Mouse (Mus musculus) kidney, embryonic 14.5 days (tissue): Measurements from ENCODE around the gene Olfr51. TPM values are rescaled to one million over a fixed set of nuclear protein-coding genes. Genes with fewer than 3 reads are reported as not detected.

ENCODE experiments used
- ATAC-seq: fragments of 200-750 bp; cut with Nextera tagmentation; 2 replicates; pipeline ENCODE4 v1.8.0; 2017; ENCODE audit warnings: moderate number of reproducible peaks, mild to moderate bottlenecking, moderate TSS enrichment, moderate library complexity; ENCODE audit not compliant: low FRiP score, low TSS enrichment
- H3K27ac ChIP-seq: fragments of 300-500 bp; sonication (generic); 2 replicates; pipeline ENCODE4 v1.5.1; 2014; ENCODE audit warnings: low read depth, mild to moderate bottlenecking, low read length, moderate library complexity, mixed read lengths
- H3K27me3 ChIP-seq: fragments of 300-500 bp; sonication (generic); 2 replicates; pipeline ENCODE4 v1.6.1; 2014; ENCODE audit warnings: mild to moderate bottlenecking, low read length; ENCODE audit not compliant: control insufficient read depth, insufficient read depth
- H3K36me3 ChIP-seq: fragments of 300-500 bp; sonication (generic); 2 replicates; pipeline ENCODE4 v1.6.1; 2014; ENCODE audit warnings: low read length, mixed read lengths; ENCODE audit not compliant: control insufficient read depth, insufficient read depth
- H3K4me1 ChIP-seq: fragments of 300-500 bp; sonication (generic); 2 replicates; pipeline ENCODE4 v1.6.1; 2014; ENCODE audit warnings: low read length, mixed read lengths; ENCODE audit not compliant: control insufficient read depth, insufficient read depth
- H3K4me2 ChIP-seq: fragments of 300-500 bp; sonication (generic); replicated peaks from 2 replicates; pipeline ENCODE4 v1.6.1; 2014; ENCODE audit warnings: low read depth, mild to moderate bottlenecking, low read length
- H3K4me3 ChIP-seq: fragments of 300-500 bp; sonication (generic); 2 replicates; pipeline ENCODE4 v1.5.1; 2014; ENCODE audit warnings: mild to moderate bottlenecking, low read length
- H3K9ac ChIP-seq: fragments of 300-500 bp; sonication (generic); 2 replicates; pipeline ENCODE4 v1.6.1; 2014; ENCODE audit warnings: low read depth, mild to moderate bottlenecking, low read length, moderate library complexity
- H3K9me3 ChIP-seq: fragments of 300-500 bp; sonication (generic); 2 replicates; pipeline ENCODE4 v1.6.1; 2016; ENCODE audit warnings: low read length; ENCODE audit not compliant: control insufficient read depth
- WGBS: fragments of 180-500 bp; shearing (Covaris S2); extraction: QIAGEN DNeasy Blood & Tissue Kit; methylation state at CpG from one replicate; pipeline ENCODE4 v1.1.7; 2014; 5-methylcytosine and 5-hydroxymethylcytosine counted together
- polyA plus RNA-seq: library from polyadenylated mRNA; unstranded; fragments of >200 nt; fragmentation: Nextera tagmentation; extraction: Ambion mirVana; gene quantifications from 2 replicates; pipeline ENCODE4 v1.2.1, GENCODE M21; 2014

Olfr51 gene
- not detected in 2 replicates for polyA plus RNA-seq

GRCm38 (mm10) chr11:51003296-51003695 lies at the start of gene Olfr51:
Gene Olfr51, plus strand, starts transcription at chr11:51003596.
- Histone ChIP-seq H3K9me3 (no peaks in the 10 kb centered on the region), H3K27me3 (no peaks in the 10 kb centered on the region), H3K4me2 (no peak within 1 kb of the TSS), H3K4me1 (no peaks in the 10 kb centered on the region), H3K36me3 (no peaks in the 10 kb centered on the region), H3K27ac (no peak within 1 kb of the TSS), H3K4me3 (no peak within 1 kb of the TSS), H3K9ac (no peak within 1 kb of the TSS)
- no peak for ATAC-seq
- 86% methylated on average over 5 of the region's 5 CpGs for WGBS

GRCm38 (mm10) chr11:50953665-50954064 lies 49.7 kb upstream of the Olfr51 start, which contains the start of gene Prop1:
Gene Prop1, minus strand, starts transcription at chr11:50953765.
- Histone ChIP-seq H3K9ac (no peak within 1 kb of the TSS), H3K36me3 (no peaks in the 10 kb centered on the region), H3K27ac (no peak within 1 kb of the TSS), H3K4me3 (no peak within 1 kb of the TSS), H3K4me1 (no peaks in the 10 kb centered on the region; the same call in 1 of the 2 replicates), H3K27me3 (no peaks in the 10 kb centered on the region), H3K9me3 (no peaks in the 10 kb centered on the region), H3K4me2 (no peak within 1 kb of the TSS)
- 61% methylated on average over 6 of the region's 6 CpGs for WGBS
- no peak for ATAC-seq

GRCm38 (mm10) chr11:50964886-50965285 lies 38.5 kb upstream of the Olfr51 start:
- Histone ChIP-seq H3K9ac (no peak overlapping the region), H3K4me3 (no peak overlapping the region), H3K27ac (no peak overlapping the region), H3K27me3 (no peaks in the 10 kb centered on the region), H3K36me3 (no peaks in the 10 kb centered on the region), H3K4me2 (no peak overlapping the region), H3K9me3 (no peaks in the 10 kb centered on the region), H3K4me1 (no peaks in the 10 kb centered on the region)
- WGBS, result 70% methylated on average over 2 of the region's 2 CpGs
- ATAC-seq, result no peak

DNA sequence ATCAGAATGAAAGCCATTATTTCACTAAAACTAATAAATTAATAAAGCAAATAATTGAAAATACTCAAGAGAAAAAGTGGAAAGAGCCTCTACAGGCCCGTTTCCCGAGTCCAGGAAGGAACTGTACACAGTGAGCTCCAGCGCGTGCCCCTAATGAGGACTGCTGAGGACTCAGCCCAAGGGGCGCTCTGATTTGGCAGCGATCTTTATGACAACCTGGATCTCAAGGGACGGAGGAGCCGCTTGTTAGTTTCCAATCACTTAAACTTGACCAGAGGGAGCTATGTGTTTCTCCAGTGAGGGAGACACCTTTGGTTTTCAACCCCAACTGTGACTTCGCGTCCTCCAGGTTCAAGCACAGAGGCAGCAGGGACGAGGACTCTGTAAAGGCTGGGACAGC lies 37.2 kb upstream of the Olfr51 start, which contains the start of gene Olfr1378:
Gene Olfr1378, plus strand, starts transcription at position 301 of the 400 bp plus-strand sequence.
- WGBS, result 83% methylated on average over 11 of the region's 11 CpGs
- Histone ChIP-seq H3K9ac (no peak within 1 kb of the TSS), H3K27ac (no peak within 1 kb of the TSS), H3K4me1 (no peaks in the 10 kb centered on the region), H3K4me2 (no peak within 1 kb of the TSS), H3K36me3 (no peaks in the 10 kb centered on the region), H3K27me3 (no peaks in the 10 kb centered on the region), H3K4me3 (no peak within 1 kb of the TSS), H3K9me3 (no peaks in the 10 kb centered on the region)
- ATAC-seq, result no peak

DNA sequence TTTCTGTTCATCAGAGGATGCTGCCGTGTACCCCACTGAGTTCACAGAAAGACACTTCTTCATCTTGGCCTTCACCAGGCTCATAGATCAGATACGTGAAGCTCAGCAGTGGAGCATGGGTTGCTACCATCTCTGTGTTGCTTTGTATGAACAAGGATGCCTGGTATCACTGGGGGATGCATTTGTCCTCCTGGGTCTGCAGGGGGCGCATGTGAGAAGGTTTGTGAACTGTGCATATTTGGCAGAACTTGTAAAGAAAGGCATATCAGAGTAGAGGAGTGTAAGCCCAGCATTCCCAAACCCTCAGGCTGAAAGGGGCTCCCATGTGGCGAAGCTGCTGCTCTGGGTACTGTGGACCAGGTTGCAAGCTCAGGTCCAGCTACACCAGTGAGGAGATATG lies 26.2 kb upstream of the Olfr51 start:
- Histone ChIP-seq H3K36me3 (no peaks in the 10 kb centered on the region), H3K4me1 (no peaks in the 10 kb centered on the region)
- 78% methylated on average over 4 of the region's 4 CpGs for WGBS

GRCm38 (mm10) chr11:50981667-50982066 lies 21.7 kb upstream of the Olfr51 start, which contains the start of gene Olfr1377:
Gene Olfr1377, plus strand, starts transcription at chr11:50981967.
- 67% methylated on average over 5 of the region's 5 CpGs for WGBS
- Histone ChIP-seq H3K9me3 (no peaks in the 10 kb centered on the region), H3K4me3 (no peak within 1 kb of the TSS), H3K4me1 (no peaks in the 10 kb centered on the region), H3K9ac (no peak within 1 kb of the TSS), H3K4me2 (no peak within 1 kb of the TSS), H3K27ac (no peak within 1 kb of the TSS), H3K27me3 (no peaks in the 10 kb centered on the region), H3K36me3 (no peaks in the 10 kb centered on the region)
- ATAC-seq, result no peak

More for the DNA sequence above, 26.2 kb upstream of the Olfr51 start:
- Histone ChIP-seq H3K9ac (no peak overlapping the region), H3K4me2 (no peak overlapping the region), H3K27ac (no peak overlapping the region), H3K27me3 (no peaks in the 10 kb centered on the region), H3K4me3 (no peak overlapping the region), H3K9me3 (no peaks in the 10 kb centered on the region)
- ATAC-seq, result no peak

DNA sequence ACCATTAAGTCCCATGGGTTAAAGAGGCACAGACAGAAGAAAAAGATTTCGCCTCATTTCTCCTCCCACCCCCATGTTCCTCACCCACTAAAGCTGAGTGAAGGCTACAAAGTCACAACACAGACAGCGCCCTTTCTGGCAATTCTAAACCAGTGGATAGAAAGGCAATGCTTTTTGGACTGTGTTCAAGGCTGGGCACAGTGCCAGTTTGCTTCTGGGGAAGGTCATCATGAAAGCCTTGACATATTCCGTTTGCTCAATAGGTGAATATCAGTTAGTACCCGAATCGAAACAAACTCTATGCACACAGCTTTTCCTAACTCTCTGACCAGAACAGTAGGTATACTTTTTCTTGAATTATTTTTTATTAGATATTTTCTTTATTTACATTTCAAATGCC lies 8.4 kb downstream of the Olfr51 start:
- no peak for ATAC-seq
- Histone ChIP-seq H3K27ac (no peak overlapping the region), H3K4me3 (no peak overlapping the region), H3K36me3 (no peaks in the 10 kb centered on the region), H3K27me3 (no peaks in the 10 kb centered on the region), H3K4me2 (no peak overlapping the region), H3K9ac (no peak overlapping the region), H3K9me3 (no peaks in the 10 kb centered on the region), H3K4me1 (no peaks in the 10 kb centered on the region)
- 70% methylated on average over 5 of the region's 5 CpGs for WGBS

DNA sequence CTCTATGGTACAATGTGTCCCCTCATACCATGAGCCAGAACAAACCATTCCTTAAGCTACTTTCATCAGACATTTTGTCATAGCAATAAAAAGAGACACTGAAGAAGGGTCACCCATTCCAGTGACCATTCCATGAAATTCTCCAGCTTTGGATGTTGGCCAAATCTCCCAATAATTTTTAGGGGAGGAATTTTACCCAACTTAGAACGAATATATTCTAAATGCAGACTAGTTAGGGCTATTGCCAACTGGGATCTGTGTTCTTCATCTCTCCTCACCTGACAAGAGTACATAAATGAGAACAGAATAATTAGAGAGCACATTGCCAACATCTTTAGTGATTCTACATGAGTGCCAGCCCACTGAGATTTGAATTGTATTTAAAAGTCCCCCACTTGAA lies 10.5 kb downstream of the Olfr51 start, which contains the start of gene Olfr54:
Gene Olfr54, plus strand, starts transcription at position 301 of the 400 bp plus-strand sequence.
- 68% methylated on average over 1 of the region's 1 CpGs for WGBS
- no peaks in the 10 kb centered on the region for H3K9me3 ChIP-seq
- ATAC-seq, result no peak

DNA sequence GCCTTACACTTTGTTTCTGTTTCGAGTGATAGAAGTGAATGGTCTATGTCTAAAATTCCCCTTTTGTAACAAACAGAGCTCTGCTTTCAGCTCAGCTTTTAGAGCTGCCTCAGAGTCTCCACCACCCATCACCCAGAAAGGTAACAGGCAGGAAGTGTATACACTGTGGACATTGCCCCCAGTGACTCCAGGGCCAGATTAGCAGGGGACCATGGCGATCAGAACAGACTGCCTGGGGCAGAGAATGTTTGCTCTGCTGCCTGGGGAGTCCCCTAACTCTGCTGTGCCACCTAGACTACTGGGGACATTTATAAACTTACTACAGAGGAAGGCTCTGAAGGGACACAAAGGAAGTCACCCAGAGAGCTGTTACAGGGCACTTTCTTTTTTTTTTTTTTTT lies 12.9 kb downstream of the Olfr51 start:
- no peak overlapping the region for H3K4me3 ChIP-seq
- WGBS, result 60% methylated on average over 2 of the region's 2 CpGs
- no peaks in the 10 kb centered on the region for H3K36me3 ChIP-seq
- H3K9ac ChIP-seq, result no peak overlapping the region
- H3K4me1 ChIP-seq, result no peaks in the 10 kb centered on the region
- no peak overlapping the region for H3K4me2 ChIP-seq
- no peaks in the 10 kb centered on the region for H3K9me3 ChIP-seq
- ATAC-seq, result no peak
- H3K27me3 ChIP-seq, result no peaks in the 10 kb centered on the region
- H3K27ac ChIP-seq, result no peak overlapping the region

More for the DNA sequence above, 10.5 kb downstream of the Olfr51 start, which contains the start of gene Olfr54:
- Histone ChIP-seq H3K9ac (no peak within 1 kb of the TSS), H3K36me3 (no peaks in the 10 kb centered on the region), H3K4me3 (no peak within 1 kb of the TSS), H3K27ac (no peak within 1 kb of the TSS), H3K4me1 (no peaks in the 10 kb centered on the region), H3K27me3 (no peaks in the 10 kb centered on the region), H3K4me2 (no peak within 1 kb of the TSS)
